ENCODE assay signal across 8 mouse cellular contexts in genomic region chr1:36589486-36589885, GRCm38 (mm10). TPM values are rescaled to one million over a fixed set of nuclear protein-coding genes. Genes with fewer than 3 reads are reported as not detected.
DNase-seq lines count a peak whose midpoint lies in the region; ATAC-seq lines count a peak whose summit lies in the region.

No protein-coding gene starts in this region.

- H3K4me3 ChIP-seq in intestine, embryonic 16.5 days (ENCODE audit: low read length) = no peak overlapping the region

- no peaks in the 10 kb centered on the region for H3K27me3 ChIP-seq in intestine, embryonic 16.5 days (replicated peaks; ENCODE audit: control insufficient read depth, insufficient read depth, low read length)

- H3K36me3 ChIP-seq in intestine, embryonic 16.5 days (ENCODE audit: control insufficient read depth, insufficient read depth, low read length) = no peaks in the 10 kb centered on the region

- H3K9ac ChIP-seq in intestine, embryonic 16.5 days (ENCODE audit: low read depth, low read length) = peak overlapping the region; percentile 39

- 62% methylated on average over 6 of the region's 6 CpGs for WGBS in intestine, embryonic 16.5 days

- H3K27ac ChIP-seq in intestine, embryonic 16.5 days (ENCODE audit: low read length) = peak overlapping the region; percentile 64

- ATAC-seq in intestine, embryonic 16.5 days = peak; percentile 57
- no peak for ATAC-seq in erythroblast, adult 5-6 weeks (replicated peaks; ENCODE audit: low FRiP score, poor library complexity, severe bottlenecking)

- peak; percentile 39 for DNase-seq in embryo, embryonic 9.5 days (ENCODE audit: extremely low spot score)
- DNase-seq in embryo, embryonic 11 days = no peak
- peak; percentile 69 for DNase-seq in brain, adult 2 months (ENCODE audit: low read depth, low spot score)
- DNase-seq in gastrocnemius, postnatal 25 days = peak; percentile 80
- DNase-seq in lung, postnatal 14 days = peak; percentile 70
- DNase-seq in thymus, postnatal 36 days = no peak

- no peaks in the 10 kb centered on the region for H3K9me3 ChIP-seq in intestine, embryonic 16.5 days (ENCODE audit: control insufficient read depth, low read length)

- H3K4me2 ChIP-seq in intestine, embryonic 16.5 days (ENCODE audit: low read depth, low read length) = no peak overlapping the region

- peaks cover 33% of the 10 kb centered on the region for H3K4me1 ChIP-seq in intestine, embryonic 16.5 days (ENCODE audit: control insufficient read depth, insufficient read depth, low read length)

RNA-seq across cellular contexts. Expression of gene Sema4c, which starts 31.3 kb away (rescaled TPM):
- 1 to 10 TPM; 5.1 to 6.0 TPM for total RNA-seq in gastrocnemius, postnatal 25 days (2021)
- polyA plus RNA-seq in intestine, embryonic 16.5 days (2015; fragmentation: Nextera tagmentation; extraction: Ambion mirVana) = 7.4 and 7.9 TPM in 2 replicates
- not detected in 2 replicates for total RNA-seq in erythroblast, adult 5-6 weeks (2015; ENCODE audit: low replicate concordance)
- 0.56 and 0.60 TPM in 2 replicates for total RNA-seq in erythroblast, adult 5-6 weeks (2017; ENCODE audit: low replicate concordance)

RNA-seq across cellular contexts. Expression of gene Ankrd39, which starts 42.2 kb away (rescaled TPM):
- 1 to 10 TPM; 7.7 to 8.2 TPM for total RNA-seq in gastrocnemius, postnatal 25 days (2021)
- polyA plus RNA-seq in intestine, embryonic 16.5 days (2015; fragmentation: Nextera tagmentation; extraction: Ambion mirVana) = 23.6 and 26.8 TPM in 2 replicates
- 0.42 TPM in 1 of 2 replicates, not detected in the other for total RNA-seq in erythroblast, adult 5-6 weeks (2015; ENCODE audit: low replicate concordance)
- total RNA-seq in erythroblast, adult 5-6 weeks (2017; ENCODE audit: low replicate concordance) = 0.56 and 1.2 TPM in 2 replicates

RNA-seq across cellular contexts. Expression of gene Gm42417, which starts 50.3 kb away (rescaled TPM):
- 1,000 to 10,000 TPM in 1 of 2 experiments, 100 to 1,000 TPM in 1; 766 to 1,527 TPM for total RNA-seq in gastrocnemius, postnatal 25 days (2021)
- 0.37 TPM in 1 of 2 replicates, not detected in the other for polyA plus RNA-seq in intestine, embryonic 16.5 days (2015; fragmentation: Nextera tagmentation; extraction: Ambion mirVana)
- total RNA-seq in erythroblast, adult 5-6 weeks (2015; ENCODE audit: low replicate concordance) = not detected in 2 replicates
- total RNA-seq in erythroblast, adult 5-6 weeks (2017; ENCODE audit: low replicate concordance) = not detected in 2 replicates

RNA-seq across cellular contexts. Expression of gene Ankrd23, which starts 52.8 kb away (rescaled TPM):
- total RNA-seq in gastrocnemius, postnatal 25 days (2021) = 1,000 to 10,000 TPM; 1,576 to 3,128 TPM
- 12.7 and 14.6 TPM in 2 replicates for polyA plus RNA-seq in intestine, embryonic 16.5 days (2015; fragmentation: Nextera tagmentation; extraction: Ambion mirVana)
- 3.3 TPM in 1 of 2 replicates, not detected in the other for total RNA-seq in erythroblast, adult 5-6 weeks (2015; ENCODE audit: low replicate concordance)
- 1.0 and 1.4 TPM in 2 replicates for total RNA-seq in erythroblast, adult 5-6 weeks (2017; ENCODE audit: low replicate concordance)

Comparison
In these comparisons a context has a peak if more than half of its experiments do, and no peak if none do; other contexts are left out.
1. DNase-seq: peak in embryo, embryonic 9.5 days (single experiment), brain, adult 2 months (single experiment), gastrocnemius, postnatal 25 days (single experiment) and lung, postnatal 14 days (single experiment); none in embryo, embryonic 11 days (single experiment) and thymus, postnatal 36 days (0 of 2).
2. RNA of gene Gm42417, which starts 50.3 kb away (total RNA-seq): 766 to 1,527 TPM in gastrocnemius, postnatal 25 days; not detected in erythroblast, adult 5-6 weeks; every median in the first group is over 100 times any median in the second.